Mouse (Mus musculus): ENCODE results near the gene Adamts8.

Adamts8 gene

DNA sequence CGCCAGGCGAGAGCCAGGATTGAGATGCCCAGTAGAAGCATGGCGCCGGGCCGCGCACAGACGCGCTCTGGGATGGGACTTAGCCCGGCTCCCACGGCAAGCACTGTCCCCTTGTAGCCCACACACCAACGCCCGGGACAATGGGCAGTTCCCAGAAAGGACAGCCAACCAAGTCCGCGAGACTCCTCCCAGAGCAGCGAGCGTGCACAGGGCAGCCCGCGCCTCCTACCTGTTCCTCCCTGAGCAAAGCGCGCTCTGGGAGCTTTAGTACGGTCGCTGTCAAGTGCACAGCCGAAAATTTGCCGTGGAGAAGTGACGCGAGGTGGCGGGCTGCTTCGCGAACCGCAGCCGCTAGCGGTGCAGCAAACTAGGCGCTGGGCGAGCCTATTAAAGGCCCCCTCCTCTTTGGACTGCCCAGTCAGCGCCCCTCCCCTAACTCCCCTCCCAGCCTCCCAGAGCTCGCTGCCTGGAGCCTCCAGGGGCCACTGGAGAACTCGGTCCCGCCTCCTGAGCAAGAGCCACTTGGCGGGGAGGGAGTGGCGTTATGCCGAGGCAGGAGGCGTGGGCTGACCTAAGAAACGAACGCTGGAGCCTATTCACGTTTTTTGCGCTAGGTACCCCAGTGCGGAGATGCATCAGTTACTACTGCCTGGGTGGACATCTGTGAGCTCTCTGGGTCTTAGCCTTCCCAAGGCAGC, 20.0 kb upstream of the Adamts8 start, which contains the start of gene Adamts15:
Gene Adamts15 (minus strand): TSS at position 256 of the 698 bp plus-strand sequence.
- DNase-seq, result peak; percentile 11 to 14

DNA sequence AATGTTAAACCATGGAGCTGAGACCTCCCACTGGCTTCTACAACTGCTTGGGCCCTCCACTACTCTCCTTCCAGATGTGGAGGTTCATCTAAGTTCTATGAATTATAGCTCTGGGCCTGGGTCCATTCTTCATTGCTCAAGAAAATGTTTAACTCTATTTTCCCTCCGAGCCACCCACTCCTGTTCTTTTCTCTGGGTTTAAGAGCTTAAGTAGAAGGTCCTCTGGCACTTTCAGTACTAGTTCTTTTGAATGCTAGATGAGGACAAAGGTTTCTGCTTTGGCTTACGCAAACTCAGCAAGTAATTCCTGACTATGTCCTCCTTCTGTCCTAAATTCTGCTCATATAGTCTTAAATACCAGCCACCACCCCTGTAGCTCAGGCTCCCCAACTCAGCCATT, 13.6 kb upstream of the Adamts8 start:
- no peak for DNase-seq

DNA sequence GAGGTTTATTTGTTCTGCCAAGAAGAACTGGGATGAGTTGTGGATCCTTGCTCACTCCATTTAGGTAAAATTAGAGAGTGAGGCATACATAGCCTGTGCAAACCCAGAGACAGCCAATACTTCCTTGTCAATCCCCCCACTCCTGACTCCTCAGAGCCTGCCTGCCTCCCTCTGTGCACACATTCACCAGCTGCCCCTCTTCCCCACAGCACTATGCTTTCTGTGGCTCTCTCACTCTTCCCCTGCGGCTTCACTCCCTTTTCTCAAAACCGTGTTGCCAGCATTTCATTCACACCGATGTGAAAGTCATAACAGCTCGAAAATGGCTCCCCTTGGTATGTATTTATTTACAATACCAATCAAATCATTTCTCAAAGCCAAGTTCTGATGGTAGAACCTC, 10.0 kb upstream of the Adamts8 start:
- no peak for DNase-seq

DNA sequence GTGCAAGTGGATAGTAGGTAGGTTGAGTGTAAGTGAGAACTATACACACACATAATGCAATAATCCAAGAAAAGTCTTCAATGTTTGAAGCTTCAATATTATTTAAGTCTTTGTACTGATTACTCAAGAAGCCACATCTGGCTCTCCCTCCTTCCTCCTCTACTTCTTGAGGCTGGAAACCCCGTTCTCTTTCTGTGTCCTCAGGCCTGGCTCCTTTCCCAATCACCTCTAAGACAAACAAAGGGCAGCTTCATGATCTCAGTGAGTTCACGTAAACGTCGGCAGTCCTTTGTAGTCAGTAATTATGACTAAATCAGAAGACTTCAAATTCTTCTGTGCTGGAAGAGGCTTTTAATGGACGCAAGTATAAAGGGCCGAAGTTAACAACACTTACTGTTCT, 7.5 kb upstream of the Adamts8 start:
- no peak for DNase-seq

DNA sequence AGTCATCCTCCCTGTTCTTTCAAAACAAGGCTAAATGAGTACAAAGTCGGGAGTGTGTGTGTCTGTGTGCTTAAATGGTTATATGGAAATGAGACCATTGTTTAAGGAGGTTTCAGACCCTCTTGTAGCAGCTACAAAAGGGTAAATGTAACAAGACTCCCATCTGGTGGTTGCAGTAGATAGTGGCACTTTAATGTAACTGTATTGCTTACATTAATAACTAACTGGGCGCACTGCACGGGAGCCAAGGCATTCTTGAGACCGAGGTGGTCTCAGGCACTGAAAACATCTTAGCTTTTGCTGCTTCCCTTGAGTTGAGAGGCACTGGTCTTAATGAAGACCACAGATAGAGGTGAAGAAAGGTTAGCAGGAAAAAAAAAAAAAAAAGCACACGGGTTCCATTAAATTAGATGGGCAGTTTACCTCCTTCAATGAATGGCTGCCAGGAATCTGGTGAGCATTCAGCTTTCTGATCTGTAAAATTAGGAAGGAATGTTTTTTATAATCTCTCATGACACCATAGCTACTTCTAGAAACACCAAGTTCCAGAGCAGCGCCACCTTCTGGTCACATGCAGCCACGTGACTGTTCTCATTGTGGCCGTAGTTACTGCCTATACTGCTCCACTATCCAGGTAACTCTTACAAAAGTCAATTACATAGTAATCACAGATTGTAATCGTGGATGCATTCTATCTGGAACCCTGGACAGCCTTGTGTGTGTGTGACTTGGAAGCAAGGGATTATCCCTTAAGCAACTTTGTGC, 5.5 kb upstream of the Adamts8 start:
- peak; percentile 36 to 43 for DNase-seq

DNA sequence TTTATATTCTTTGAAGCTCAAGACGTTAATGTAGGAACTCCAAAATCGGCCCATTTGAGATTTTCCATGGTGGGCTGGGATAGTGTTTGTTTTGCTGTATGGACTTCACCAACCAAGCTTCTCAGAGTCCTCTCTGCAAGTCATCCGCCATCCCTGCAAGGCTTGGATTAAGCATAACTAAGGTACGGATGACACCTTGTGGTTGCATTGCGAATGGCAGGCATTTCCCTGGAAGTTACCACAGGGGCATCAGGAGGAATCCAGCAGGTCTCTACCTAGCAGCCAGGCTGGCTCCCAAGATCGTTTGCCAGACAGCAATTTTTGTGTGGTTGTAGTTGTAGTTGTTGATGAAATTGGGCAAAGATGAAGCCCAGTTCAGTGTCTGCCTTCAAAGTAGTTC, 2.0 kb upstream of the Adamts8 start:
- DNase-seq, result peak; percentile 87 to 94

DNA sequence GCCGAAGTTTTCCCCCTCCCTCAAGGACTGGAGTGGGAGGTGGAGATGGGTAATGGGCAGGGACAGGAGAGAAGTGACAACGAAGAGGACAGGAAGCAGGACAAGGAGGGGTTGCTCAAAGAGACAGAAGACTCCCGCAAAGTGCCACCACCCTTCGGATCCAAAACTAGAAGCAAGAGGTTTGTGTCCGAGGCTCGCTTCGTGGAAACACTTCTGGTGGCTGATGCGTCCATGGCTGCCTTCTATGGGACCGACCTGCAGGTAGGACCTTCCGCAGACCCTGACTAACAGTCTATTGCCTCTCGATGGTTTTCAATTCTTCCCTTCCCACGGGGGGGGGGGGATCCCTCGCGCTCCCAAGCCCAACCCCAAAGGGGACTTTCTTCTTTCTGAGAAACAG, 979 bp downstream of the Adamts8 start:
- no peak for DNase-seq

DNA sequence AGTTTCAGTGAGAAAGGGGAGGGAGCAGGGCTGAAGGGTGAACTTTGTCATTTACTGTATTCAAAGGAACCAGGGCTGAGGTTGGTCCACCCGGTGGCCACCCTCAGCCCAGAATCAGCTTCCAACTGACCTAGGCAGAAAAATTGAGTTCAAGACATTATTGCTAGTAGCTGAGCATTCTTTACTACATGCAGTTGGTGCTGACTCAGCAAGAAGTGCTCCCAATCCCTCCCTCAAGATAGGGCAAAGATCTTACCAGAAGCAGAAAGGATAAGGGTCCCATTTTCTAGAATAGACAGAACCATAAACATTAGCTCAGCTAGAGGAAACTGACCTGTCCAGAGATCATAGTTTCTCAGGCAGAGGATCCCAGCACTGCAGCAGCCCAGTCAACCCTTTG, 1.9 kb downstream of the Adamts8 start:
- DNase-seq, result no peak

DNA sequence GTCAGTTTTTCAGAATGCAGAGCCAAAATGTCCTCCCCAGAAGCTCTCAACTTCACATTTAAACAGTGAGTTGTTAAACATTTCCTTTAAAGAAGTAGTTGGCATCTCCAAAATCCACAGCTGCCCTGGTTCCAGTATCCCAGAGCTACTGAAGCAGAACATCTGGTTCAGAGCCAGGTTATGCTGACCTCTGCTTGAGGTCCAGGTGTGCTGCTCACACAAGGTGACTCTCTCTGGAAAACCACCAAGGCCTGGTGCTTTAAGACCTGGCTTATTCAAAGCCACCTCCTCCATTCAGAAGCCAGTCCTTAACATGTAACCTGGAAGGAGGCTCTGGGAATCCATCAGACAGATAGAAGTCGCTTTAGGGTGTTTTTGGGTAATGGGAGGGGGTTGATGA, 2.9 kb downstream of the Adamts8 start:
- no peak for DNase-seq

DNA sequence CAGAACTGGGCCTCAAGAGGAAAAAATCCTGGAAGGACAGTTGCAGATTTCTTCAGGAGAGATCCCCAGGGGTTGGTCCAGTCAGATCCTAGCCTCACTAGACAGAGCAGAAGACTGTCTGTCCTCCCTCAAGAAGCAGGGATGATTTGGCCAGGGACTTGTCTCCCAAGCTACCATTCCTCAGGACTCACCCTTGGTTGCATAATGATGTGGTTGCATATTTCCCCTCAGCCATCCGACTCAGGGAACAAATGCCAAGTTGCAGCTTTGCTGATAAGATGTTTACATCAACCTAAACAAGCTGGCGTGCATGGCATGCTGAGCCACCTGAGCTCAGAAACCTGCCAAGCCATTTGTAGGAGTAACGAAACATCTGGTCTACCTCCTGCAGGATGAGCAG, 7.1 kb downstream of the Adamts8 start:
- DNase-seq, result no peak

DNA sequence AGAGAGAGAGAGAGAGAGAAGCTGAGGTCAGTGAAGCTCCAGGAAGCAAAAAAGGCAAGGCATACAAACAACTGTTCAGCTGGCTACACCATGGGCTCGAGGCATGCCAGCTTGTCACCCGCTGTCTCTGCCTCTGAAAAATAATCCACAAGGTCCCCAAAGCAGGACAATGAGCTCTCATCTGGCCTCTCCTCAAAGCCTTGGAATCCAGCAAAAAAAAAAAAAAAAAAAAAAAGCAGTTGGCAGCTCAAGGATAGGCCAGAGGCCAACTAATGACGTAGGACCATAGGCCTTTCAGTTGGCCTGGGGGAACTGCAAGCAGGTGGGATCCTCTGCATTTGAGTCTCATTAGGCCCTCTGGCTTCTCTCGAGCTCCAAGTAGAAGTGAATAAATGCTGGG, 7.6 kb downstream of the Adamts8 start:
- DNase-seq, result no peak

DNA sequence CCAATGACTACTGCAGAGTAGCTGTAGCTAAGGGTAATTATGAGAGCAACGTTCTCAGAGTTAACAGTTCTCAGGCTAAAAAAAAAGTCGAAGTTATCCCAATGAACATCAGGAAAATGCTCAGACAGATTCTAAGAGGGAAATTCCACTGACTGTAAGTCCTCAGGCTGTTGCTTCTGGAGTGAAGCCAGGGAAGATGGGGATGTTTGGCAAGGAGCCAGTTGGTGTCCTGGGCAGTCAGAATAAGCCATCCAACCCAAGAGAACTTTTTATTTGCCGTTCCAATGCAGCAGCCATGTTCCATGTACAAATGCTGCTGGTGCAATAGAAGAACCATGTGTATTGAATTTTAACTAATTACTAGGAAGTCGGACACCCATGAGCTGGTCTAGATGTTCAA, 8.2 kb downstream of the Adamts8 start:
- DNase-seq, result peak in 1 of 2 experiments; percentile 11

DNA sequence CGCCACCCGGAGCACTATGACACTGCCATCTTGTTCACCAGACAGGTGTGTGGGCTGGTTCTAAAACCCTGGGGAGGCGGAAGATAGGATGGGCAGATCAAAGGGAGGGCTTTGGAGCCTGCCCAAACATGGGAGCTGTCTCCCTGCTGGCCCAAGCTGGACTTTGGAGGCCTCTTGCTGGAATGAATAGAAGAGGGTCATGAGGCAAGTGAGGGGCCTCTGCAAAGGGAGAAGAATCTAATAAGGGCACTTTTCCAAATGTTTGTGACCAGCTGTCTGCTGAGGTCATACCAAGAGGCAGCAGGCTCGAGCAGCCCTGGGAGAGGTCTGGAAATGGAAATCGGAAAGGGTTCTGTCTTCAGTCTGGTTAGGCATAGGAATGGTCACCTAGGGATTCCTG, 9.1 kb downstream of the Adamts8 start:
- no peak for DNase-seq

DNA sequence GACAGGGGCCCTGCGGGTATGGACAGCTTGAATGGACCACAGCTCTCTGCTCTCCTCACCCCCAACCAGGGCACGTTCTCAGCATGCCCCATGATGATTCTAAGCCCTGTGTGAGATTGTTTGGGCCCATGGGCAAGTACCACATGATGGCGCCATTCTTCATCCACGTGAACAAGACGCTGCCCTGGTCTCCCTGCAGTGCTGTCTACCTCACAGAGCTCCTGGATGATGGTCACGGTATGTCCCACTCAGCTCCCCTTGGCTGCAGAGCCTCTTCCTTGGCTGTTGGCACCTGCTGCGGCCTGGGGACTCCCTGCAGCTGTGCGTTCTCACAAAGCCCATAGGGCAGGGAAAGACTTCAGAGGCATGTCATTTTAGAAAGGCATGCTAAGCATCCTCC, 10.9 kb downstream of the Adamts8 start:
- no peak for DNase-seq

DNA sequence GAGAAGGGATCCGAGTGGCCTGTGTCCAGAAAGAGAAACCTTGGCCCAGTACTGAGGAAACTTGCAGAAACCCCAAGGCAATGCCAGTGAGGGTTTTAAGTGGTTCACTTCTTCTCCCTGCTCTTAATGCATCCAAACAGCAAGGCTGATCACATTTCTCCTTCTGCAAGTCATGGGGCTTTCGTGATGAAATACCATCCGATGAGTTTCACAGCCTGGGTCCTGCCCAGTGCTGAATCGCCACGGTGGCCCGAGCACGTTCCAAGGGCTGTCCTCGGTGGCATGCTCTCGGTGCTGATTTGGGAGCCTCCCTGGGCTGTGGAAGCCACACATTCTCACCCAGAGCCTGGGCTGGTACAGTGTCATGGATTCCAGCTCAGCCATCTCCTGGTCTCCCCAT, 12.9 kb downstream of the Adamts8 start:
- DNase-seq, result no peak

DNA sequence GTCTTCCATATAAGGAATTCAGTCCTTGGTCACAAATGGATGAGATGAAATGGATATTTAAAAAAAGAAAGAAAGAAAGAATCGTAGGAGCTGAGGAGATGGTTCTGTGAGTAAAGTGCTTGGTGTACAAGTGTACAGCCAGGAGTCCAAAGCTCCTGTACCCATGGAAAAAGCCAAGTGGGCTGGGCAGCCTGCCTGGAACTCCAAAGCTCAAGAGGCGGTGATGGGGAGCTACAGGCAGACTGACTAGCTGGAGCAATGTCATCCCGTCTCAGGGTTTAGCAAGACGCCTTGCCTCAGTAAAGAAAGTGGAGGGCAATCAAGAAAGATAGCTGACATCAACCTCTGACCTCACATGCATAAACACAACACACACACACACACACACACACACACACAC, 21.4 kb downstream of the Adamts8 start:
- DNase-seq, result no peak

DNA sequence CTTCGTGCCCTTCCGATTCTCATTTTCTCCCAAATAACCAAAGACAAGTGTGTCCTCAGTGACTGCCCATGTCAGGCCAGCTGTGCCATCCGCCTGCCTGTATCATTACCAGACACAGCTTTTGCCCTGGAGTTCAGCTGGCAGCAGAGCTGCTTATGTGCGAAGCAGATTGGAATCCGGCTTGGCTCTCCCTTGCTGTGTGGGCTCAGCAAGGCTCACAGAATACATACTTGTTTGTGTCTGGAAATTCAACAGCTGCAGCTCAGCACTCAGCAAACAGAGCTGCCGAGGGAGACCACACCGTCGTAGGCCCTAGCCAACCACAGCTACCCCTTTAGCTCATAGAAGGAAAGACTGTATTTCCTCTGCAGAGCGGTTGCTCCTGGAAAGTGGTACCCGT, 22.3 kb downstream of the Adamts8 start:
- no peak for DNase-seq

DNA sequence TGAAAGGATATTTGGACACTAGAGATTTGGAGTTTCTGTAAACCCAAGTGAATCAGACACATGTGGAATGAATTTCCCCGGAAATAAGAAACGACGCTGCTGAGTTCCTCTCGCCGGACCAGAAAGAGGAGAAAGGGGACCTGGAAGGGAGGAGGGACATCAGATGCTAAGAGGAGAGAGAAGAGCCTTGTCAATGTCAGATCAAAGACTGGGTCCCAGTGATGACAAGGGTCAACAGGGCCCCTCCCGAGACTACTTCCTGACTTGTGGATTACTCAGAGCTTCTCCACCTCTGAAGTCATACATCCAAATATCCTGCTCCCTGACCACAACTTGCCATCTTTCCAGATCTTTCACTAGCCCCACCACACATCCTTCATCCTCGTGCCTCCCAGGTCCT, 24.5 kb downstream of the Adamts8 start:
- DNase-seq, result no peak

DNA sequence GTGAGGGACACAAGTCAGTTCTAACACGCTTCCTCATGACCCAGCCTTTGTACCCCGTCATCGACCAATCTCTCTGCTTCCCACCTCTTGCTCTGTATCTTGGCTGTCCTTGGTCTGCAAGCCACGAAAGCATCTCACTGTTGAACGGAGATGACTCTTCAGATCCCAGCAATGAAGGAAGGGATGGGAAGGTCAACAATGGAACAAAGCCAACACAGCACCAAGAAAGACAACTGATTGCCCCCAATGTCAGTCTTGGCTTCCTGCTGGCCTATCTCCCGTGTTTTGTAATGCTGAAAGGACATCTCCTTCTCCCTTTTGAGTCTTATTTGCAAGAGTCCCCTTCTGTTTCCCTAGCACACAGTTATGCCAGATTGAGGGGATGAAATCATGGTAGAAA, 25.8 kb downstream of the Adamts8 start:
- DNase-seq, result no peak

DNA sequence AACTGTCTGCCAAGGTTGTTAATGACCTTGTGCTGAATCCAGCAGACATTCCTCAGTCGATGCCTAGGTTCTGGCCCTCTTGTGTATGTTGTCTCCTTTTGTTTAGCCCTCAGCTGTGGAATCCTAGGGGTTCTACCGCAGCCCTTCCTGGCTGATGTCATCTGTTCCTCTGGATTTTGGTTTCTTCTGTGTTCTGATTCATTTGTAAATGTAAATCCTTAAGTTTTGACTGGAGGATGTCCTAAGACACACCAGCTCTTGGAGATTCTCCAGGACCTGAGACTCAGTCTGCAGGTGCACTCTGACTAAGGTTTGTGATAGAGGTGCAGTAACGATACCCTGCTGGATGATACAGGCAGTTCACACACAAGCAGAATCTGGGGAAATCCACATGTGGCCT, 27.6 kb downstream of the Adamts8 start:
- no peak for DNase-seq

DNA sequence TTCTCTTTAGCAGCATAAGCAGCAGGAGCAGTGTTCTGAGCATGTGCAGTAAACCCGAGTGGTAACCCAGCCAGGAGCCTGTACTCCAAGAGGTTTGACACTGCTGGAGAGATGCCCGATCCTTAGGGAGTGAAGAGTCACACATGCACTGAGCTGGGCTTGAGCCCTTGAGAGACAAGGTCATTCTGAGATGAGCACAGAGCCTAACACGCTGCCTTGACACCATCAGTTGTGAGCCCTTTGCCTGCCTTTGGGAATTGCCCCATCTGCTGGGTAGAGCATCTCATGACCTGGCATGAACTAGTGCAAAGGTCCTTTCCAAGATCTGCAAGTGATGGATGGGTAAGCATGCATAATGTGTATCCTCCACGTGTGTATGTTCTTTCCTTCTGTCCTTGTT, 29.6 kb downstream of the Adamts8 start:
- DNase-seq, result no peak

DNA sequence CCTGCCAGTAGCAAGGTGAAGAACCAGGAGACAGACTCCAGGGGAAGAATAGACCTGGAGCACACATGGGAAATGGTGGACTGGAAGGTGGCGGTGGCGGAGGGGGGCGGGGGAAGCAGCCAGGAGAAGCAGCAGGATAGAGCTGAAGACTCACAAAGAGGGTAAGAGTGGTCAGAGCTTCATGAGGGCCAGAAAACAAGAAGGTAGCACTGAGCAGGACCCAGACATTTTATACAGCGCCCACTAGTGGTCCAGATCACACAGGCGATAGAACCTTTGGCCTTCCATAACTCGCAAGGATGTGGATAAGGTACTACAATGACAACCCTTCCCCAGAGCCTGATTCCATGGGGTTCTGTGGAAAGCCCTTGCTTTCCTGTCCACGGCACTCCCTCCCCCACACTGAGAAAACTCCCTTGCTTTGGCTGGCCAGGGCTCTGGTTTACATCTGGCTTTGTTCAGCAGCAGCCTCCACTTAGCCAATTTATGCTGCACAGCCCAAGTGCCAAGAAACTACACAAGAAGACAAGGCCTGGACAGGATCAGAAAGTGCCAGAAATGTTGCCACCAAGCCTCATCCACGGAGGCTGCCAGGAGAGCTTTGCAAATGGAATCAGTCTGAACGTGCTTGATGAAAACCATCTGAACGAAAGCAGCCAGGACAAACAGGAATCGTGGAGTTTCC, 34.1 kb downstream of the Adamts8 start:
- DNase-seq, result no peak

DNA sequence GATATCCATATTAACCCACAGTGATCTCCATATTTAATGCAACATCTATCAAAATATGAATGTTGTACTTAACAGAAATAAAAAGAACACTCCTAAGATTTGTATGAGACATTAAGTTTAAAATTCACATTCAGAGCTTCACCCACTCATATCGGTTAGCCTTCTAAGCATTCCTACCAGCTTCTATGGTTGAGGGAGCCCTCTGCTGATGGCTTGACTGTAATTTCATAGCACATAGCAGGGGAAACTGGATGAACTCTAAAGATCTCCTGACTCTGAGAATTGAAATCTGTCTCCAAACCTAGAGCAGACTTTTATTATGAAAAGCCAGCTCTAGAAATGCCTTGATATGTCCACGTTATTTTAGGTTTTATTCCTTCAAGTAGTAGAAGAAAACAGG, 38.1 kb downstream of the Adamts8 start:
- no peak for DNase-seq

DNA sequence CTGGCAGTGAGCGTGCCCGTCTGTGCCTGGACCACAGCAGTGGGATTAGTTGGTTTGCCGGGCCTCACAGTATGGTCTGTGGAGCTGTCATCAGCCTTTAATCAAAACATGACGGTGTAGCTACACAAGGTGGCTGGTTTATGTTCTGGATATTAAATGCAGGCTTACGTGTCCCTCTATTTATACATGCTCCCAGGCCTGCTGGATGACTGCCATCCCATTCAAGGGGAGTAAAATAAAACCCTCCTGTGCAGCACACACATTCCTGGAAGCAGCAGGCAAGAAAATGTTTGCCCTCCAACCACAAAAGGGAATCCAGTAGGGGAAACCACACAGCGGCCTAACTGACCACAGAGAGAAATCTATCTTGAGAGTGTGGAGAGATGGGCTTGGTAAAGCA, 43.4 kb downstream of the Adamts8 start:
- no peak for DNase-seq

Data from cerebellum, postnatal 36 days (tissue).